Mouse (Mus musculus) liver, embryonic 16.5 days (tissue): ENCODE measurements at regions not wholly inside any gene's neighbourhood (a gene's known extent, or its start where the extent isn't known, plus 50 kb on each side); places are given as distances from the start of the nearest gene placed in this dataset.
A peak's percentile ranks its signal among the peaks of the same experiment; 100 is the strongest.
"Not testable (repeated sequence)": the region's sequence is repeated elsewhere in the genome, so short reads cannot be mapped to it uniquely, and the experiment has no call there.

ENCODE experiments used
- ATAC-seq: fragments of 200-750 bp; cut with Nextera tagmentation; 2 replicates; pipeline ENCODE4 v1.8.0; 2017; ENCODE audit warnings: low read depth, mild to moderate bottlenecking, moderate number of reproducible peaks, moderate library complexity
- H3K27ac ChIP-seq: fragments of 300-500 bp; sonication (generic); 2 replicates; pipeline ENCODE4 v1.5.1; 2014; ENCODE audit warnings: mild to moderate bottlenecking, low read length
- H3K27me3 ChIP-seq: fragments of 300-500 bp; sonication (generic); 2 replicates; pipeline ENCODE4 v1.6.1; 2014; ENCODE audit warnings: low read depth, low read length, mixed read lengths; ENCODE audit not compliant: control insufficient read depth, insufficient read depth
- H3K36me3 ChIP-seq: fragments of 300-500 bp; sonication (generic); 2 replicates; pipeline ENCODE4 v1.6.1; 2014; ENCODE audit warnings: mild to moderate bottlenecking; ENCODE audit not compliant: control insufficient read depth, insufficient read depth
- H3K4me1 ChIP-seq: fragments of 300-500 bp; sonication (generic); 2 replicates; pipeline ENCODE4 v1.6.1; 2014; ENCODE audit warnings: low read depth, low read length, mixed read lengths; ENCODE audit not compliant: control insufficient read depth
- H3K4me2 ChIP-seq: fragments of 300-500 bp; sonication (generic); 2 replicates; pipeline ENCODE4 v1.6.1; 2014; ENCODE audit warnings: low read depth, low read length, mixed read lengths
- H3K4me3 ChIP-seq: fragments of 300-500 bp; sonication (generic); 2 replicates; pipeline ENCODE4 v1.5.1; 2014; ENCODE audit warnings: low read depth, mild to moderate bottlenecking, low read length
- H3K9ac ChIP-seq: fragments of 300-500 bp; sonication (generic); 2 replicates; pipeline ENCODE4 v1.6.1; 2014; ENCODE audit warnings: low read depth, low read length
- H3K9me3 ChIP-seq: fragments of 300-500 bp; sonication (generic); replicated peaks from 2 replicates; pipeline ENCODE4 v1.6.1; 2016; ENCODE audit warnings: low read length; ENCODE audit not compliant: control insufficient read depth
- WGBS: fragments of 180-500 bp; shearing (Covaris S2); extraction: QIAGEN DNeasy Blood & Tissue Kit; methylation state at CpG from one replicate; pipeline ENCODE4 v1.1.7; 2014; ENCODE audit not compliant: insufficient replicate concordance; 5-methylcytosine and 5-hydroxymethylcytosine counted together

- ATAC-seq, result no peak
- Histone ChIP-seq H3K4me2 (no peak overlapping the region), H3K9ac (no peak overlapping the region), H3K4me3 (no peak overlapping the region), H3K27me3 (no peaks in the 10 kb centered on the region), H3K27ac (no peak overlapping the region), H3K36me3 (no peaks in the 10 kb centered on the region), H3K4me1 (peaks cover 20% of the 10 kb centered on the region), H3K9me3 (no peaks in the 10 kb centered on the region)
- 74% methylated on average over 6 of the region's 6 CpGs for WGBS
Measured at GRCm38 (mm10) chr5:64700030-64700429, 103.2 kb upstream of the Klf3 start.

GRCm38 (mm10) chr5:64701219-64701779, 101.9 kb upstream of the Klf3 start:
- no peak overlapping the region for H3K9ac ChIP-seq

GRCm38 (mm10) chr5:64701780-64702231, 101.4 kb upstream of the Klf3 start:
- no peaks in the 10 kb centered on the region for H3K9me3 ChIP-seq
- H3K9ac ChIP-seq, result peak overlapping the region; percentile 30; the same call in 1 of the 2 replicates
- no peaks in the 10 kb centered on the region for H3K36me3 ChIP-seq
- peaks cover 20% of the 10 kb centered on the region for H3K4me1 ChIP-seq
- 11% methylated on average over 7 of the region's 7 CpGs for WGBS
- H3K27me3 ChIP-seq, result no peaks in the 10 kb centered on the region
- H3K4me2 ChIP-seq, result peak overlapping the region; percentile 51
- ATAC-seq, result peak; percentile 28; the same call in 1 of the 2 replicates
- peak overlapping the region; percentile 43 for H3K27ac ChIP-seq
- no peak overlapping the region for H3K4me3 ChIP-seq

More at GRCm38 (mm10) chr5:64701219-64701779, 101.9 kb upstream of the Klf3 start:
- Histone ChIP-seq H3K4me3 (no peak overlapping the region), H3K36me3 (no peaks in the 10 kb centered on the region), H3K27me3 (no peaks in the 10 kb centered on the region), H3K4me1 (peaks cover 20% of the 10 kb centered on the region), H3K9me3 (no peaks in the 10 kb centered on the region), H3K27ac (peak overlapping the region; percentile 43; the same call in 1 of the 2 replicates), H3K4me2 (peak overlapping the region; percentile 51)
- WGBS, result 63% methylated on average over 14 of the region's 14 CpGs
- ATAC-seq, result no peak

- H3K4me2 ChIP-seq, result 0 out of 2 replicates have a peak overlapping the region, but pooled peaks have one; percentile 51
- not testable (repeated sequence) for H3K27ac ChIP-seq, H3K4me3 ChIP-seq, H3K27me3 ChIP-seq, ATAC-seq, H3K36me3 ChIP-seq, H3K9me3 ChIP-seq, H3K9ac ChIP-seq
- 54% methylated on average over 1 of the region's 1 CpGs for WGBS
- peaks cover 20% of the 10 kb centered on the region for H3K4me1 ChIP-seq
Measured at GRCm38 (mm10) chr5:64702404-64702803, 100.8 kb upstream of the Klf3 start.

GRCm38 (mm10) chr5:64703091-64703872, 99.9 kb upstream of the Klf3 start:
- Histone ChIP-seq H3K4me2 (no peak overlapping the region), H3K4me1 (peaks cover 20% of the 10 kb centered on the region), H3K9ac (no peak overlapping the region), H3K4me3 (no peak overlapping the region), H3K9me3 (no peaks in the 10 kb centered on the region), H3K36me3 (no peaks in the 10 kb centered on the region), H3K27ac (no peak overlapping the region), H3K27me3 (no peaks in the 10 kb centered on the region)
- peak; percentile 35; the same call in 1 of the 2 replicates for ATAC-seq
- 64% methylated on average over 9 of the region's 9 CpGs for WGBS

- no peak for ATAC-seq
- H3K36me3 ChIP-seq, result no peaks in the 10 kb centered on the region
Measured at GRCm38 (mm10) chr5:64704144-64704543, 99.0 kb upstream of the Klf3 start.

GRCm38 (mm10) chr5:64706586-64706985, 96.6 kb upstream of the Klf3 start:
- ATAC-seq, result no peak
- H3K9ac ChIP-seq, result no peak overlapping the region
- no peaks in the 10 kb centered on the region for H3K27me3 ChIP-seq
- WGBS, result 73% methylated on average over 3 of the region's 3 CpGs
- H3K27ac ChIP-seq, result no peak overlapping the region
- no peak overlapping the region for H3K4me3 ChIP-seq
- no peaks in the 10 kb centered on the region for H3K36me3 ChIP-seq
- H3K4me1 ChIP-seq, result peaks cover 15% of the 10 kb centered on the region
- H3K9me3 ChIP-seq, result no peaks in the 10 kb centered on the region
- H3K4me2 ChIP-seq, result no peak overlapping the region

More at GRCm38 (mm10) chr5:64704144-64704543, 99.0 kb upstream of the Klf3 start:
- Histone ChIP-seq H3K4me2 (no peak overlapping the region), H3K4me1 (peaks cover 20% of the 10 kb centered on the region), H3K27ac (no peak overlapping the region), H3K9me3 (no peaks in the 10 kb centered on the region), H3K27me3 (no peaks in the 10 kb centered on the region), H3K4me3 (no peak overlapping the region), H3K9ac (no peak overlapping the region)
- WGBS, result 71% methylated on average over 7 of the region's 7 CpGs

GRCm38 (mm10) chr5:64709146-64709545, 94.0 kb upstream of the Klf3 start:
- Histone ChIP-seq H3K27me3 (no peaks in the 10 kb centered on the region), H3K4me2 (no peak overlapping the region), H3K4me3 (no peak overlapping the region), H3K4me1 (peaks cover 10% of the 10 kb centered on the region), H3K9ac (no peak overlapping the region), H3K27ac (no peak overlapping the region), H3K36me3 (no peaks in the 10 kb centered on the region), H3K9me3 (no peaks in the 10 kb centered on the region)
- ATAC-seq, result no peak
- 72% methylated on average over 4 of the region's 4 CpGs for WGBS

- Histone ChIP-seq H3K27ac (no peak overlapping the region), H3K36me3 (no peaks in the 10 kb centered on the region), H3K4me1 (peaks cover 21% of the 10 kb centered on the region), H3K27me3 (no peaks in the 10 kb centered on the region), H3K9me3 (no peaks in the 10 kb centered on the region), H3K9ac (no peak overlapping the region), H3K4me2 (no peak overlapping the region), H3K4me3 (no peak overlapping the region)
- peak; percentile 33 for ATAC-seq
- 48% methylated on average over 3 of the region's 3 CpGs for WGBS
Measured at GRCm38 (mm10) chr5:64710236-64710635, 93.0 kb upstream of the Klf3 start.
